Mouse (Mus musculus) lung, adult 18-20 months (tissue): ENCODE measurements around the gene Tle4.

Experiments
- DNase-seq, 2 experiments: peaks; one replicate each; pipeline ENCODE4 v3.0.0; 2022; ENCODE audit warnings: mixed read lengths in 2 of 2

Gene Tle4

DNA sequence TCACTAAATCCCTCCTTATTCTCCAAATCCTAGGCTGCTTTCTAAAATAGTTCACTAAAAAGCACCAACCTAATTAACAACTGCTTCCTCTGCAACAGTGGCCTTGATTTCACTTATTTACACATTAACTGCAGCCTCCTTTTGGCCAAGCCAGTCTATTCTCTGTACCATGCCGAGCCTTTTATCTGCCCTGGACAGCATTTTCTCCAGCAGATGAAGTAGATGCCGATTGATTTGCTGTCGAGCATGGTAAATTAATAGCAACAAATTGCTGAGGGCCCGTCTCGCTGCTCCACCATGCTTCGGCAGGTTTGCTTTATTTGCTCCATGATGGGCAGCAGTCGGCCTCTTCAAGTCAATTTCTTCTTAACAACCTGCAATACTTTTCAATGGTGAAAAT, 7.7 kb downstream of the Tle4 start:
- no peak for DNase-seq

DNA sequence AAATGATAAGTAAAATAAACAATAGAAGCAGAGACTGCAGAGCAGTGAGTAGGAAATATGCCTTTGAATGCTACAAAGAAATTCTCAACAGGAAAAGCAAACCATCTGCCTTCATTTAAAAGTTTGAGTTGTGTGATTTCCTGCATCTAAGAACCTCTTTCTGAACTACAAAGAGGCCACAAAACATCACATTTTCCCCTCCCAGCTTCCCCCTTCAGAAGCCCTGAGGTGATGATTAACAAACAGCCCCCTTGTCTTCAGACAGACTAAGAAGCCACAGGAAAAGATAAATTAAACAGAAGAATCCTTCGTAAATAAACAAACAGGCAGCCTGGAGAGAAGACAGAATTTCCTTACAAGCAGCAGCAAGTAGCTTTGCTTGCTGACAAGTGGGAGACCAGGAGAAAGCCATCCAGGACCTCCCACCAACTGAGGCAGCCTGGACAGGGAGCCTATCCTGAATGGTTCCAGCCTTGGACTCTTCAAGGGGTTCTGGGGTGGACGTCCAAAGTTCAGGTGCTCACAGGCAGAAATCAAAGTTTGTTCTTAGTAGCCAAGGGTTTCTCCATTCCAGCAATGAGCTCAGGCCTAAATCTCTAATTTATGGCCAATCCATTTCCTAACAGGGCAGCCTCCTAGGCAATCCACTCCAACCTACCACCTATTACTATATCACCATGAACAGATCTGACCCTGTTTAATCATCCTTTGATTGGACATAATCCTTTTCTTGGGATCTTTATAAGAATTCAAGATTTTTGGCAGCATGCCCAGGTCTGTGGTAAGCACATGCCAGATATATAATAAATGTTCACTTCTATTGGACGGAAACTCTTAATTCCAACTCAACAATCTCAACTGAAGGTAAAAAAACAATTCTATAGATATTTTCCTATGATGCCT, 9.4 kb downstream of the Tle4 start:
- no peak for DNase-seq

- peak; percentile 42 to 63 for DNase-seq
Measured at GRCm38 (mm10) chr19:14586171-14586570, 11.7 kb downstream of the Tle4 start.

- no peak for DNase-seq
Measured at GRCm38 (mm10) chr19:14585731-14586130, 12.1 kb downstream of the Tle4 start.

DNA sequence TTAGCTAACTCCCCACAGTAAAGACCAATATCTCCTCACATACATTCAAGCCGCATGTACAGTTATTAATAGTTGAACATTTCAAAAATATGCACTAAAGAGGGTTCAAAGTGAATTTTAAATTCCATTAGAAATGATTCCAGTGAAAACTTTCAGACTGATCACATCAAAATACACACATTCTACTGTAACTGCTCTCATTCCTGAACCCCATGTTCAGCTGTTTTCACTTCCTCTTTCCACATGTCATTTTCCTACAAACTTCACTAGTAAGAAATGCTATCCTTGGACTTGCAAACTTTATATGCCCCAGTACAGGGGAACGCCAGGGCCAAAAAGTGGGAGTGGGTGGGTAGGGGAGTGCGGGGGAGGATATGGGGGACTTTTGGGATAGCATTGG, 12.6 kb downstream of the Tle4 start:
- no peak for DNase-seq

GRCm38 (mm10) chr19:14578698-14579097, 19.2 kb downstream of the Tle4 start:
- no peak for DNase-seq

DNA sequence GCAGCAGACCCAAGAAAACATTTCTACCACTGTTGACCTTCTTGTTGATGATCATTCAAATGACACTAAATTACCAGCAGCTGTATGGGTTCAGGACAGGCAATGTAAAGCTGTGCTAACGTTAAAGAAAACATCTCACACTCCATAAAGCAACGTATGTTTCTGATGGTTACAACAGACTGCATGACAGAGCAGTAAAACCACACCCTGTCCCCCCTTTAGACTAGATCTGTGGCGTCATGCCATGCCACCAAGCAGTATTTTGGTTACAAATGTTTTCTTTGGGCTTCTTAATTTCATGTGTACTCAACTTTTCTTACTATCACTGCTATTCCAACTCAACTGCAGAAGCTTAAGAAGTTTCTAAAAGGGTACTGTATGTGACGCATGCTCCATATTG, 19.8 kb downstream of the Tle4 start:
- DNase-seq: no peak

- DNase-seq: no peak
Measured at GRCm38 (mm10) chr19:14576311-14576710, 21.5 kb downstream of the Tle4 start.

DNA sequence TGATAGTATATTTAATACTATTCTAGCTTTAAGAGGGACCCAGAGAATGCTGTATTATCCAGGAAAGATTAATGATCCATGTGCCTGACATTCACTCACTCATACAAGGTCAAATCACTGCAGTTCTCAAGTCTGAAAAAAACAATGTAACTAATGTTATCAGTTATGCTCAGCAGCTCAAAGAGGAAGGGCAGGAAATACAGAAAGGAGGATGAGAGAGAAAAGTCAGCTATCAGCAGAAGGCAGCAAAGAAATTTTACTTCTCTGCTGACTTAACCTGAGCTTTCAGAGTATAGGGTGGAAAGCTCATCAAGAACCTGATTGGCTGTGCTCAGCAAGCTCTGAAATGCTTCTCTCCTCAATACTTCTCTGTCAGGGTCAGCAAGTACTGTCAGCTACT, 29.0 kb downstream of the Tle4 start:
- no peak for DNase-seq

DNA sequence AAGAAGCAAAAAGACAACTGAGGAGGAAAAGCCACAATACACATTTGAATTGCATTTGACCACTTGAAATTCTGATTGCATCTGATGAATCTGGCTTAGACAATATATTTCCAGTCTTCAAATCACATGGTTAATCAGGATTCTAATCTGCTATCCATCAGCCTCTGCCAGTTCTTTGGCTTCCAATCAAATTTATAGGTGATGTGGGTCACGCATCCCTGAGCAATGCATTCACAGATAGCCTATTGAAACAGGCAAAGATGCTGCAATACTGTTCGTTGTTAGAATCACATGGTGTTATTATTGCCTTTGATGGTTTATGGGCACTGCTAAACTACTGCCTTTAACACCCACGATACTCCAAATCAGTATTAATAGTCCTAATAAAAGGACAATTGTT, 30.8 kb downstream of the Tle4 start:
- DNase-seq: no peak

GRCm38 (mm10) chr19:14566564-14567021, 31.3 kb downstream of the Tle4 start:
- no peak for DNase-seq

- no peak for DNase-seq
Measured at GRCm38 (mm10) chr19:14565424-14566069, 32.3 kb downstream of the Tle4 start.

DNA sequence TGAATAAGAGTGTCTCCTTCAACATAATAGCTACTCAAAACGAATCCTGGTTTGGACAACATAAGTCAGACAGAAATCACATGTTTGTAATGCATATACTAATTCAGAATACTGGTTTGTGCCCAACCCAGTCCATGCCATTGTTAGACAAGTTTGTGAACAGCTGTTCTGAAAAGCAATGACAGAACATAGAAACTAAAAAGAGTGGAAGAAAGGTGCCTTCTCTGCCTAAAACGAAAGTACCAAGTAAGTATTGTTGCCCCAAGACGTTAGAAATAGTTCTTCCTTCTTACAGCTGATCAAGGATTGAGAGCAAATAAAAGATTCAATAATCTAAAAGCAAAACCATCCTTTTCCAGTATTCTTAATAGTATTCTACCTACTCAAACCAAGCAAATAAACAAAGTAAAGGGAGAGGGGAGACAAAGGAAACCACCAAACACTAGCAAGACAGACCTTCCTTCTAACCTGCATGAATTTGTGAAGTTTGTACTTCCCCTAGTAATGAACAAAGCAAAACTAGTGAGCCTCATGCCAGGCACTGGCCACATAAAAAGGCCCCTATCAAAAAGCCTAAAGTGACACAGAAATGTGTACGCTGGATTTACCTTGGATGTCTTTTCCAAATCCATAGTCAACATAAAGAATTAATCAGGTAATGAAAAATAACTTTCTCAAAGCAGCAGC, 34.4 kb downstream of the Tle4 start:
- no peak for DNase-seq

DNA sequence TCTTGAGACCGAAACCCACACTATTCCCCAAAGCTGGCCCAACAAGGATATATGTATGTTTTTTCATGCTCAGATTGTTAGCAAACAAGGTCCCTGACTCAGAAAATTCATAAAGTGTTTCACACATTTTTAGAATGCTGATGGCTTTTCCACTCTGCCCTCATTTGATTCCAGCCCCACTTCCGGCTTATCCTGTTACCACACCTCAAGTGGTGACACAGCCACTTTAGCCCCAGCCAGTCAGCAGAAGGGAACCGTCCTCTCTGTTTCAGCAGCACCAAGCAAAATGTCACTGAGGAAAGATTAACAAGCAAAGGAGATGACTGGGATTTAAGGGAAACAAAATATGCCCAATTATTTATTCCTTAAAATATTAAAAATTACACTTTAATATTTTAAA, 50.0 kb downstream of the Tle4 start:
- DNase-seq: peak; percentile 20 to 39

- DNase-seq: no peak
Measured at GRCm38 (mm10) chr19:14547133-14547842, 50.6 kb downstream of the Tle4 start.

DNA sequence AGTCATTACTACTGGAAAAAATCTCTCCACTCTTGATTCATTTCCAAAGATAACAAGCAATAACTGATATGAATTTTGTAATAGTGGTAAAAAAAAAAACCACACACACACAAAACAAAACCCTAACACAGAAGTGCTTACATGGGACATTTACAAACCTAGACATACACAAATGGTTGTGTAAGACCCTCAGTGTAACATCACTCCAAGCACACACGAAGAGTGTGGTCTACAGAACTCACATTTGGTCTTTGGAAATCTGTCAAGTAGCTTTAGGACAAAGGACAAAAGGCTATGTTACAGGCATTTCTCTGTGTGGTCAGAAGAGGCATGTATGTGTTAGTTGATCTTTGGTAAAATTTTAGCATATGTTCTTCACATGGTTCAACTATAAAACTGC, 52.4 kb downstream of the Tle4 start:
- no peak for DNase-seq

GRCm38 (mm10) chr19:14543305-14543704, 54.5 kb downstream of the Tle4 start:
- DNase-seq: no peak

DNA sequence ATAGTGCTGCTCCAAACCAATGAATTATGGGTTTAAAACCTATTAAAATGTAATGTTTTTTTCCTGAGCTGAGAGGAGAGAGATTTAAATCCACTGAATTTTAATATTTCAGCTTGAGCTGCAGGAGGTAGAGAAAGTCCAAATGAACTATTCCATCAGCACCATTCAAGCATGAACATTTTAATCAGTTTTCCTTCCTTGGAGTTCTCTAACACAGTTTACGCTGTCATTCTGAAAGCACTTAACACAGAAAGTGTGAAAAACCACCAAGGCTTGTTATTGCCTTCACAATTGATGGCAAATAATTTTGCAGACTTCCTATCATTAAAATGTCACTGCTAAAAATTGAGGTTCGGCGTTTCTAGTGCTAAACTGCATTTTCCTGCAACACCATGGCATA, 57.2 kb downstream of the Tle4 start:
- DNase-seq: no peak

- DNase-seq: no peak
Measured at GRCm38 (mm10) chr19:14536676-14537075, 61.2 kb downstream of the Tle4 start.

DNA sequence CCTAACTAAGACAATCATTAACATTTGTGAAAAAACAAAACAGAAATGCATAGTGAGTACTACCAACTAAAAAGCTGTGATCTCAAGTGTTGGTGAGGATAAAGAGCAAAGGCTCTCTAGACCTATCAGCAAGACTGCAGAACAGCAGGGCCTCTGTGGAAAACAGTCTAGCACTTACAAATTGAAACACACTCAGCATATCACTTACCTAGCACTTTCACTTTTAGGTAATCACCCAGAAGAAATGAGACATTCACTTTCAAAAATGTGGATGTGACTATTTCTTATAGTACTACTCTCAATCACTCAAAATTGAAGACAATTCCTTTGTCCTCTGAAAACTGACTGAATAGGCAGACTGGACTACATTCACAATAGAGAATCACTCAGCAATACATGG, 63.4 kb downstream of the Tle4 start:
- no peak for DNase-seq

GRCm38 (mm10) chr19:14532861-14533260, 65.0 kb downstream of the Tle4 start:
- DNase-seq: no peak

GRCm38 (mm10) chr19:14520098-14520802, 77.6 kb downstream of the Tle4 start:
- no peak for DNase-seq
